Mouse (Mus musculus) liver, embryonic 14.5 days (tissue): Measurements from ENCODE around the gene B3gnt9.

ENCODE experiments used
- CTCF ChIP-seq: IDR thresholded peaks from 2 replicates; pipeline ENCODE4 v1.5.1; 2016; ENCODE audit warnings: antibody characterized with exemption, low read depth, control low read depth
- EP300 ChIP-seq: IDR thresholded peaks from 2 replicates; pipeline ENCODE4 v1.6.1; 2016; ENCODE audit warnings: antibody characterized with exemption, low read depth

- no peak for TF ChIP-seq EP300
- no peak for TF ChIP-seq CTCF
Measured at GRCm38 (mm10) chr8:105268342-105269074, 13.6 kb upstream of the B3gnt9 start.
